Mouse (Mus musculus) brain, embryonic 14.5 days (tissue): ENCODE data around the gene Creb5.

Experiments
- CTCF ChIP-seq: fragments of 200-500 bp; IDR thresholded peaks from 2 replicates; pipeline ENCODE4 v1.5.1; 2012; ENCODE audit warnings: inconsistent platforms, mild to moderate bottlenecking, moderate library complexity, borderline replicate concordance; ENCODE audit not compliant: insufficient read depth, insufficient read length; ENCODE audit errors: extremely low read depth
- POLR2A ChIP-seq: fragments of 200-500 bp; IDR thresholded peaks from 2 replicates; pipeline ENCODE4 v1.6.1; 2012; ENCODE audit warnings: mild to moderate bottlenecking, inconsistent platforms, borderline replicate concordance; ENCODE audit not compliant: poor library complexity, insufficient read depth, insufficient read length, severe bottlenecking; ENCODE audit errors: extremely low read depth

- TF ChIP-seq CTCF: no peak
- TF ChIP-seq POLR2A: no peak
Measured at GRCm38 (mm10) chr6:53575191-53575590, 288.1 kb downstream of the Creb5 start.
